Mouse (Mus musculus) natural killer cell, adult 2 months (primary cell): ENCODE measurements around the gene Hddc3.

ENCODE experiments used
- DNase-seq, 2 experiments: peaks; one replicate each; pipeline ENCODE4 v3.0.0; 2022; ENCODE audit warnings: low spot score in 2 of 2

Gene Hddc3

DNA sequence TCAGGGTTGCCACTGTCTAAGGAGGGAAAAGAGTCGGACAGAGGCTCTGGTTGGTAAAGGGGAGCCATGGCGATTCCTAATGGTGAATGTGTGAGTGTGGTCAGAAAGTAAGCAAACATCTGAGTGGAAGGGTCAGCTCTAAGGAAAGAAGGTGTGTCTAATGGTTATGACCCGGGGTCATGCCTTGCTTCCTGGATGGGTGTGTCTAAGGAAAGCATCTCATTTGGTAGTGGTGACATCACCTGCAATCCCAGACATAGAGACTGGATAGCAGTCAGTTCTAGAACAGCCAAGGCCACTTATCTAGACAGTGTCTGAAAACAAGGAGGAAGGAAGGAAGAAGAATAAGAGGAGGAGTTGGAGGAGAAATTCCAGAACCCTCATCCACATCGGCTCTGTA, 8.1 kb upstream of the Hddc3 start:
- DNase-seq, result no peak

DNA sequence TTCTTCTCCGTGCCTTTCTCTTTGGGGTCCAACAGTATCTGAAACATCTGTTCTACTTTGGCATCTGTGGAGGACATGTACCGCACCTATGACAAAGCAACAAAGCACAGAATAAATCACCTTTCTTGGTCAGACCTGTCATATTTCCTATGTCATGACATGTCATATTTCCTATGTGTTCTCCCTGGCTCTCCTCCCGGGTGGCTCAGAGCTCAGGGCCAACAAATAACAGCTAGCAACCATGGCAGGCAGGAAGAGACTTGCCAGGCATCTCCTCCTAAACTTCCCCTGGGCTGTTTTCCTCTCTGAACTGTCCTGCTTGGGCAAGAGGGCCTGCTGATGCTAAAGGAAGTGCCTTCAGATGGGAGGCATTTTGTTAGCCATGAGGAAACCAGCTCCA, 6.0 kb upstream of the Hddc3 start:
- DNase-seq, result no peak

DNA sequence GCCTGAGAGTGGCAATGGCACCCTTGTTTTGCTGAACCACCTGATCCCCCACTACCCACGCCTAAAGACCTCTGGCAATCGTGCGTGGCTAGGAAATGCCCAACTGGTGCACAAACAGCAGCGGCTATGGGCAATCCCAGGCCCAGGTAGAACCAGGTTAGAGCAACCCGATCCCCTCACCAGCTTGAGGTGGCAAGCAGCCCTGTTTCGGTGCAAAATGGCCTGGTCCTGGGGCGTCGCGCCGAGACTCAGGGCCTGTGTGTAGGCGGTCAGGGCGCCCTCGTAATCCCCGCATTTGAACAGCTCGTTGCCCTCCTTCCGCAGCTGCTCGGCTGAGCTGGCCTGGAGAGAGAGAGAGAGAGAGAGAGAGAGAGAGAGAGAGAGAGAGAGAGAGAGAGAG, 3.5 kb upstream of the Hddc3 start:
- DNase-seq, result peak; percentile 13 to 33

DNA sequence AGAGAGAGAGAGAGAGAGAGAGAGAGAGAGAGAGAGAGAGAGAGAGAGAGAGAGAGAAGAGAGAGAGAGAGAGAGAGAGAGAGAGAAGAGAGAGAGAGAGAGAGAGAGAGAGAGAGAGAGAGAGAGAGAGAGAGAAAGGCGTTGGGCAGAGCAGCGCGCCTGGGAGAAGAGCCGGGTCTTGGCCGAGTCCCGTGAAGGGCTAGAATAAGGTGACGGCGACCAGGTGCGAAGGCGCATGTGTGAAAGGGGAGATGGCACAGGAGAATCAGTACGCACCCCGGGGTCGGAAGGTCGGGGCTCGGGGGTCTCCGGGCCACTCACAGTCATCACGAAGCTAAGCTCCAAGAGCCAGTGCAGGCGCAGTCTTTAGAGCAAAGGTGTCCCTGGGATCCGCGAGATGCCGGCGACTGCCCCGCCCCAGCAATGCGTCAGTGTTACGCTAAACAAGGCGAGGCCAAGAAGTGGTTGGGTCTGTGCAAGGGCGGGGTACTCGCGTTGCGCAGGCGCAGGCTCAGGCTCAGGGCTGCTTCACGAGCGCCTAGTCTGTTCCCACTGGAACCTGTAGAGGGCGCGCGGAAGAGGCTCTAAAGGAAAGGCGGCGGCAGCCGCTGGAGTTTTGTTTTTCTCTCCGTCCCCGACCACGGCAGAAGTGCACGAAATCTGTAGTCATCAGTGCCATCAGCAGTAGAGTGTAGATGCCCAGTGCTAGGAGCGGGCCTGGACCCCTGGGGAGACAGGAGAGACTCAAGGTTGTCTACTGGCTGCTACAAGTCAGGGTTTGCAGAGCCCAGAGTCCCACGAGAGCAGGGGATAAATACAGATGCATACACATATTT, 2.9 kb upstream of the Hddc3 start:
- peak; percentile 96 to 97 for DNase-seq

DNA sequence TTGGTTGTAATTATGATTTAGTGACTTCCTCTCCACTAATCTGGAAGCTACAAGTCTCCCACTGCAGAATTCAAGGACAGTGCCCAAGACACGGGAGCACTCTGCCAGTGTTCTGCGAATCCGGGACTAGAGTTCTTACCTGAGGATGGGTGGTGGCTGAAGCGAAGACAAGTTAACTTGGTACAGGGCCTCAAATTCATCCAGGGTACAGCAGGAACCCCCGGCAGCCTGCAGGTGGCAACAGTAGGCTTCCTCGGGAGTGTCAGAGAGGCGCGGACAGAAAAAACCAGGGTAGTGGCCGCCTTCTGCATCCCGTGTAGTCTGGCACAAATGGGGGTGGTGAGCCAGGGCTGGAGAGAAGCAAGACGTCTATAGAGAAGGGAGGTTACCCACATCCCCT, 2.1 kb upstream of the Hddc3 start, which contains the start of gene Unc45a:
Unc45a (minus strand) TSS at position 213 of the 400 bp plus-strand sequence.
- peak; percentile 61 to 76 for DNase-seq

DNA sequence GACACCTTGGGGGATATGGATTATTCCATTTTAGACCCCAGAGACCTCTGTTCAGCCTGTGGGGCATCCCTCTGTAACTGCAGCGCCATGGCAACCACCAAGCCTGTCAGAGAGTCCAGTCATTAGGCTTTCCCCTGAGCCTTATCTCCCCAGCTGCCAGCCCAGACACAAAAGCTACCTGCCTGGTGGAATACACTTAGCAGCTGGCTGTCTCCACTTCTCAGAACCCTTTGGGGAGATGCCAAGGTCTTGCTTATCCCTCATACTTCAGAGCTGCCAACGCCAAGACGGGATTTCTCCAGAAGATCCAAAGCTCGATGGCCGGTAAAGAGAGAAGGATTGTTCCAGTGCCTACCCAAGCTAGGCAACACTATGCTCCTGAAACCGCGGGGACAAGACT, 1.1 kb upstream of the Hddc3 start:
- DNase-seq, result no peak

DNA sequence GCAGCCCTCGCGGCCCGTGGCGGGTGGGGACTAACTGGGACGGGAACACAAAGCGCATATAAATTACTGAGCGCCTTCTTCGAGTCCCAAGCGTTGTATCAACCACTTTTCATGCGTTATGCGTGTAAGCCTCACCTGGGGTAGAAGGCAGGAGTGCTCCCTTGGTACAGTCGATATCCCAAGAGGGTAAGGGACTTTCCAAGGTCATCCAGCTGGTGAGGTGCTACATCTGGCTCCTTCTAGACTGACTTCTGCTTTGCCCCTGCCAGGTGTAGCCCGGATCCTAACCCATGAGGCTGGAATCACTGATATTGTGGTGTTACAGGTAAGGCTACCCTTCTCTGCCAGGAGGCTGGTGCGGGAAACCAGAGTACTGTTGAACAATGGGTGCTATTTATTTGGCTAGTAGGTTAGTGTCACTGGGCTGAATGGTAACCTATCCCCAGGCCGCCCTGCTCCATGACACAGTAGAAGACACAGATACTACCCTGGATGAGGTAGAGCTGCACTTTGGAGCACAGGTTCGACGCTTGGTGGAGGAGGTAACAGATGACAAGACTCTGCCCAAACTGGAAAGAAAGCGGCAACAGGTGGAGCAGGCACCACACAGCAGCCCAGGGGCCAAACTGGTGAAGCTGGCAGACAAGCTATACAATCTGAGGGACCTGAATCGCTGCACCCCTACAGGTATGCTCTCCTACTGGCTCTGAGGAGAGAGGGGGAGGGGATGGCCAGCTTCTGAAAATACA, 540 bp downstream of the Hddc3 start:
- no peak for DNase-seq

DNA sequence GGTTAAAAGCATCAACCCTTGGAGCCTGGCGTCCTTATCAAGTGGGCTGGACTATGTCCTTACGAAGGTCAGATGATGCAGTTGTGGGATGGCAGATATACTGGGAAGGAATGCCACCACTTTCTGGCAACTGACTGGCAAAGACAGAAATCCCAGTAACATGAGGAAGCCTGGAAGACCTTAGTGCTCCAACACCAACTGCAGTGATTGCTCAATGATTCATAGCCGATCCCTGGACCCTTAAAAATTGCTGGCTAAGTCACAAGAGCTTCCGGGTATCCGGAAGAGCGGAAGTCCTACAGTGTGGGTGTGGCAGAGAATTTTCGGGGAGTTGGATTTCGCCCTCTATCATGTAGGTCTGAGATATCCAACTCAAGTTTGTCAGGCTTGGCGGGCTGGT, 3.3 kb downstream of the Hddc3 start:
- DNase-seq, result no peak

DNA sequence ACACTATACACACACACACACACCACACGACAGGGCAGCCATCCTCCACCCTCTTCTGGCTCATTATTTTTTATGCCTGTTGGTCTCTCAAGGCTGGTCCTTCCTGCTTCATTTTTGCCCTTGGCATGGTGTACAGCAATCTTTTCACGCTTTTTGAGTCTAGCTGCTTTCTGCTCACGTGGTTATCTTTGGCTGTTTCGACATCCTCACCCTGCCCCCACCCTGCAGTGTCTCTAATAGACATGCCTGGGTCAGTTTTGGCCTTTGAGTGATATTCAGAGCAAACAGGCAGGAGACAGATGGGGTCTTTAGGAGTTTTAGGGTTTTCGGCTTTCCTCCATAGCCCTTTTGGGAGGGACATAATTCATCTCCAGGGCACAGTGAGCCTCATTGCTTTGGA, 3.9 kb downstream of the Hddc3 start:
- DNase-seq, result no peak

DNA sequence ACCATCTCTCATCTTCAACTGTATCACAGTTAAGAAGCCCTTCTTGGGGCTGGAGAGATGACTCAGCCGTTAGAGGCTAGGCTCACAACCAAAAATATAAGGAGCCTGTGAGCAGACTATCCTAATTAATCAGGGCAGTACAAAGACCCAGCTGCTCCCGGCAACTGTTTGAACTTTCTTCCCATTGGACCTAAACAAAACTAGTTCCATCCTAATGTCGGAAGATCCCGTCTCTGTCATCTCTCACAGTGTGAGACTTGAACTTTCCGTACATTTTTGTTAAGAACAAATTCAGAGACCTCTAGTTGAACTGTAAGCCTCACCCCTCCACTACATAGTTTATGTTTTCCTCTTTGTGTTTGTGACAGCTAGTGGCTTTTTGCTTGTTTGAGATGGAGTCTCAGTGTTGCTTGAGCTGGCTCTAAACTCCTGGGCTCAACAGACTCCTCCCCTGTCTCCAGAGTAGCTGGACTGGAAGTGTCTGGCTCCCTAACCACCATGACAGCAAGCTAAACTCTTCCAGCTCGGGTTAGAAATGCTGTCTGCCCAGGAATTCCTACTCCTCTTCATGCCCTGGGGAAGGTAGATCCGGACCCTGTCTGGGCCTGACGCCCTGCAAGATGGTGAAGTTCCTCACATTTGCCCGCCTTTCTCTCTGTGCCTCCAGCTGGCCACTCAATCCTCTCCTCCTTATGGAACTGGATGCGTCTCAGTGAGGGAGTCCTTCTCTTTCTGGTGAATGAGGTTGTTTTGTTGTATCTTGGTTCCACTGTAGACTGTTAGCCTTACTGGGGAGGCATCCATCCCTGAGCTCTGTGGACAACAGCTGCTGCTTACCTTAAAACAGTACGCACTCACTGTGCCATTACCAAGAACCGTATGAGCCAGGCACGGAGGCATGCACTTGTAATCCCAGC, 5.0 kb downstream of the Hddc3 start:
- no peak for DNase-seq

DNA sequence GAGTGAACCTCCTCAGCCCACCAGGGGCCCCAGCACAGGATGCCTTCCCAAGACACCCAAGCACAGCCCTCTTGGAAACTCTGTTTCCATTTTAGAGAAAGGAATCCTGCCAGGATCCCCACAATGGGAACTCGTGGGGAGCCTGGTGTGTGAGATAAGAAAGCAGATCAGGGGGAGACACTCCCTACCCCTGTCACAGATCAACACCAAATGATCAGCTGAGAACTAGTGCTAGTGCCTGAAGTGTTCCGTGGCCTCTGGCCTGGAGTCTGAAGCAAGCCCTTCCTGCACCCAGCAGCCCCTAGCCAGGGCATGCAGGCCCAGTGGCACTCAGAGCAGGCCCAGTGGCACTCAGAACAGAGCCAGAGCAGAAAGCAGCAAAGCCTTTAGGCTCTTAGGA, 7.9 kb downstream of the Hddc3 start:
- no peak for DNase-seq

DNA sequence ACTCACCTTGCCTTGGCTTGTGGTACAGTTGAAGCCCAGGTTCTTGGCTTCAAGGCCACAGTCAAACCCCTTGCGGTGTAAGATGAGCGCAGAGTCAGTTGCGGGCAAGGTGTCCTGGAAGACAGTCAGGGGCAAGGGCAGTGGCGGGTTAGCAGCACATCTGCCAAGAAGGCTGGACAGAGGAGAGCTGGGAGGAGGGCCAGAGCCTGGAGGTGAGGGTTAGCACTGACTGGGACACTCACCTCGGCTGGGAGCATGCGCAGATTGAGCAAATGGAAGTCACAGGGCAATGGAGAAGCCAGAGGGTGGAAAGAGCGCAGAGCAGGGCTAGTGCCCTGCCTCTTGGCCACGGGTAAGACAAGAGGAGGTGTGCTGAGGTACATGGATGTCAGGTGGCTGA, 10.0 kb downstream of the Hddc3 start:
- no peak for DNase-seq

DNA sequence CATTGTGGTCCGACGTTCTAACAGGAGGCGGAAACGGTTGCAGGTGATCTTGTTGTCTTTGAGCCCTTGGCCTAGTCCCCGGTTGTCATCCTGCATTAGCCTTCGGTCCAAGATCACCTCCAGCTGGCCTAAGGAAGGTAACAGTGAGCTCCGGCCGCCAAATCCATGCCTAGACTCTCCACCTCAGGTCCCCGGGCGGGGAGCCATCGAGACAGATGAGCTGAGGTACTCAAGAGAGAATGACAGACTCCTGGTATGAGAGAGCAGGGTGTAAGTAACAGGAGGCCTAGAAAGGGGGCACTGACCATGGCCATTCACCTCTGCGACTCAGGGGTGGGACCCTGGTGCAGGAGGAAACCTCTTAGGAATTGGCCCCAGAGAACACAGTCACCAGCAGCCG, 13.4 kb downstream of the Hddc3 start:
- no peak for DNase-seq

DNA sequence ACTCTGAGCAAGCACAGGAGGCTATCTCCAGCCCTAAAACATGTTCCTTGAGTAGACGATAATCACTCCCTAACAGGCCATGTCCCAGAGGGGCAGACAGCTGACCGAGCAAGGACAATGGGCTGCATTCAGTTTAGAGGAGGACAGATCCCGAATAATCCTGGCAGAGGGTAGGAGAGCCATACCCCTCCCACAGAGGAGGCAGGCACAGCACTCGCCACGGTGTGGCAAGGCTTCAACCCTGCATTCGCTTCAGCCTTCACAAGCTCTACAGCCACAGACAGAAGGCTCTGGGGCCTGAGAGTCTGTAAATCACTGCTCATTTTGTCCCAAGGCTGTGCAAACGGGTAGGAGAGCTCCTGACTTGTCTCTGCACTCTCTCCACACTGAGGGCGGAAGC, 14.3 kb downstream of the Hddc3 start:
- no peak for DNase-seq

DNA sequence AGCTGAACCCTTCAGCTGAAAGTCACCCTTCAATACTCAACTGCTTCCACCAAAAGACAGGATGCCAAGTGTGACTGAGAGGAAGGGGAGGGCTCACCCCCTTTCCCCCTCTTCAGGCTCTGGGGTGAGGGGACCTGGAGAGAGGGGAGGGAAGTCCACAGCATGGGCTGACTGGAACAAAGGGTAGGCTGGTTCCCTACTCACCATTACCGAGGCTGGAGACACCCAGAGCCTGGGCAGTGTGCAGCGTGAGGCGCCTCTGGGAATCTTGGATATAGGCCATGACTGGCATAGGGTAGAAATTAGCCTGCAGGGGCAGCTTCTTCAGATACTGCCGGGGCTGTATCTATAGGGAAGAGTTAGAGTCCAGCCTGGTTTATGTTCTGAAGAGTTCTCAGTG, 15.1 kb downstream of the Hddc3 start:
- no peak for DNase-seq

DNA sequence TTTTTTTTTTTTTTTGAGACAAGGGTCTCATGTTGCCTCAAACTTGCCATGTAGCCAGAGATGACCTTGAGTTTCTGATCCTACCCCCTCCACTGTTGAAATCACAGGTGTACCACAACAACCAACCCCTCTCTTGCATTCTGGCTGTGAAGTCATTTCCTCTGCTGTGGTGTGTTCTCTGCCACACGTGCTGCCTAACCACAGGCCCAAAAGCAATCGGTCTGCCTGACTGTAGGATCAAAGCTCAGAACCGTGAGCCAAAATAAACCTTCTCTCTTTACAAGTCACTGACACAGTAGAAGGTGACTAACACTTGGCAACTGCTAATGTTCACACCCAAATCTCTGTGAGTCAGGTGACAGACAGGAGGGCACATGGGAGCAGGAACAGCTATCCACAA, 17.5 kb downstream of the Hddc3 start:
- no peak for DNase-seq

DNA sequence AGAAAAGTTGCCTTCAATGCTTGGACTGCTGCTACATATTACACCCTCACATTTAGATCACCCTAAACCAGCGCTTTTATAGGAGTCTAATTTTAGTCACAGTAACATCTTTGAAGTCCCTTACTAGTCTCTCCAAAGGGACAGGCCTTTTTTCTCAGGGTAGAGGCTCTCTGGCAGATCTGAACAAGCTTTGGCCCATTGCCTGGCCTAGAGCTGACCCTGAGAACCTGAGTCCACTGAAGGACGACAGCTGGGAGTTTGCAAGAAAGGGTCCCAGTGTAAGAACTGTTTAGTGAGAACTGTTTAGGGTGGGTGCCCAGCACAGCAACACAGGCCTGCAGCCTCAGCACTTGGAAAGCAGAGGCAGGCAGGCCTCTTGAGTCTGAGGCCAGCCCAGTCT, 22.9 kb downstream of the Hddc3 start:
- no peak for DNase-seq

DNA sequence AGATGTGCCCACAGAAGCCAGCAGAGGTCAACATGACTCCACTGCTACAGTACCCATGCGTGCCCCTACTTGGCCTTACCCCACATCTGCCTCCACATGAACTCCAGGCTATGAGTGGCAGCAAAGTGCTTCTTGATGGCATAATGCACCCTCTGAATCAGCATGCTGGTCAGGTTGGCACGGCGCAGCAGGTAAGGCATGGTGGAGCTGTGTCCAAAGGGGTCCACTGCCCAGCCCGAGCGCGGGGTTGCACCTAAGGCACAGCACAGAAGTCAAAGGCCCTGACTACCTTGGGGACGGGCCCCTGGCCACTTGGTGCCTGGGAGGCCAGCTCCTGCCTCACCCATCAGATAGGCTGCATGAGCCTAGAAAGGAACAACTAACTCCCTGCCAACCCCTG, 24.3 kb downstream of the Hddc3 start:
- no peak for DNase-seq

DNA sequence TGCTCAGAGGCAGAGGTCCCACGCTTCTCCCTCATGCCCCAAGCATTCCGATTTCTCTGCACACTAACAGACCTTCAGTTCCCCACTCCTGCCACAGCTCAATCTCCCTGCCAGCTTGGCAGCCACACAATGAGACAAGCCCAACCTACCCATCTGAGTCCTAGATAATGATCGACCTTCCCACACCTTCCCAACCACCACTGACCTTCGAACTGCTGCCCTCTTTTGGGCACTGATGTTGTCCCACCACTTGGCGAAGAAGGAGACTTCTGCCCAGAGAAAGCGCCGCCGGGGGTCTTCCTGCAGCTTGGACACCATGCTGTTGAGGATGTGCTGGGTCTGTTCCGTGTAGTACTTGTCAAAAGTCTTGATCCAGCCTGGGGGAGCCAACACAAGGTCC, 25.1 kb downstream of the Hddc3 start:
- no peak for DNase-seq

DNA sequence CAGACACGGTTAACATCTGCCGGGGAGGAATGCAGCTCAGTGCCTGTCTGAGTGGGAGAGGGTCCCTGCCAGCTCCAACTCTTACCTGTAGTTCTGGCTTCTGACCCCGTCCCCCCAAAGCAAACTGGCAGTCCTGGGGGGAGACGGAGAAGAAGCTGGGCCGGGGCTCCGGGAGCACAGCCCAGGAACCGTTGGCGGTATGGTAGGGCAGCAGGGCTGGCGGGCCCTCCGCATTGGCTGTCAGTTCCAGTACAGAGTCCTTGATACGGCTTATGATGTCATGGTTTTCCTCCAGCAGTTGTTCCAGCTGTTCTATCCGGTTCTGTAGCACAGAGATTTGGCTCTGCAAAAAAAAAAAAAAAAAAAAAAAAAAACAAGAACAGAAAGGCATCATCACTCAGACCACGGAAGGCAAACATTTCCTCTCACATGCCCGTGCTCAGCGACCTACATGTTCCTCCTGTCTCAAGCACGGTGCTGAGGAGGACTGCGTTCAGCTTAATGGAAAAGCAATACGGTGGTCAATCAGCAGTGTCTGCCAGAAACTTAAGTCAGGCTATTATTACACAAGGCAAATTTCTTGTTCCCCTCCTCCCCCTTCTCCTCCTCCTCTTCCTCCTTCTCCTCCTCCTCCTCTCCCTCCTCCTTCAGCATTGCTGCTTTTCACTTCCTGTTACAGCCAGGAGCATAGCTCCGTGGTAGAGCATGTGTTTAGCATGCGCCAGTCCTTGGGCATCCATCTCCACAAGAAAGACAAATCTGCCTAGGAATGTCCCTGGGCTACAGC, 25.9 kb downstream of the Hddc3 start:
- no peak for DNase-seq

DNA sequence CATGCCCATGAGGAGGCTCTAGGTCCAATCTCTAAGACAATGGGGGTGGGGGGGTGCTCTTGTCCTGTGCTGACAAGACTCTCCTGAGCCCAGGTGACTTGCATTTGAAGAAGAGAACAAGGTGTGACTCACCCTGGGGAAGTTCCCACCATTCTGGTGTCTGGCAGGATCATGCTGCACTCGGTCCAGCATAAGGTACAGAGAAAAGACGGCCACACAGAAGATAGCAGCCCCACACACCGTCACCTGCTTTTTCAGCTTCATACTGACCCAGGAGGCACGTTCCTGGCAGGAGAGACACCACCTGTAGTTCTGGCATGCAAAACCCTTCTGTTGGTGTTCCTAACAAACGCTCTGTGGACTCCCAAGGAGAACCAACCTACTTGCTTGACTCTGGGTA, 26.6 kb downstream of the Hddc3 start:
- peak in 1 of 2 experiments; percentile 42 for DNase-seq
